Mouse (Mus musculus) thymus, postnatal 14 days (tissue): ENCODE measurements around the gene Rbm4.

Source experiments
- DNase-seq: peaks from one replicate; pipeline ENCODE4 v3.0.0; 2021

Rbm4 gene

DNA sequence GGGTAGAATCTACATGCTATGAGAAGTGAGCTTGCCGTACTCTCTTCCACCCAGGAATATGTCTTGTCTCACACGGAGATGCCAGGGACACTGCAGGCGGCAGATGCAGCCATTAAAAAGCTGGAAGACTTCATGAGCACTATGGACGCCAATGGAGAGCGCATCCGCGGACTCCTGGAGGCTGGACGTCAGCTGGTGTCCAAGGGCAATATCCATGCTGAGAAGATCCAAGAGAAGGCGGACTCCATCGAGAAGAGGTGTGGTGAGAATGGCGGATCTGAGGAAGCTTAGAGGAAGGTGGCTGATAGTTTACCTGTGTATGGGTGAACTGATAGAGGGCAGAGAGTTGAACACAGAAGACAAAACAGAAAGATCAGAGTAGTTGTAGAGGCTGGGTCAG is 54.6 kb downstream of the Rbm4 start:
- DNase-seq = no peak

DNA sequence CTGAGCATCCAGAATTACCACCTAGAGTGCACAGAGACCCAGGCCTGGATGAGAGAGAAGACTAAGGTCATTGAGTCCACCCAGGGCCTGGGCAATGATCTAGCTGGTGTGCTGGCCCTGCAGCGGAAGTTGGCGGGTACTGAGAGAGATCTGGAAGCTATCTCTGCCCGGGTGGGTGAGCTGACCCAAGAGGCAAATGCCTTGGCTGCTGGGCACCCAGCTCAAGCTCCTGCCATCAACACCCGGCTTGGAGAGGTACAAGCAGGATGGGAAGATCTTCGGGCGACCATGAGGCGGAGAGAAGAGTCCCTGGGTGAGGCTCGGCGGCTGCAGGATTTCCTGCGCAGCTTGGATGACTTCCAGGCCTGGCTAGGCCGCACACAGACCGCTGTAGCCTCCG is 55.8 kb downstream of the Rbm4 start:
- DNase-seq = no peak
